Mouse (Mus musculus): ENCODE measurements around the gene Gmppa. TPM values are rescaled to one million over a fixed set of nuclear protein-coding genes. Genes with fewer than 3 reads are reported as not detected.

The Gmppa gene
- polyA plus RNA-seq, 1 experiment from 2014 or later = 74.1 TPM

GRCm38 (mm10) chr1:75458789-75459684 lies 23.3 kb downstream of the Gmppa start:
- H3K4me3 ChIP-seq = peak overlapping the region; percentile 28; the same call in 1 of the 2 replicates

GRCm38 (mm10) chr1:75460297-75460696 lies 24.6 kb downstream of the Gmppa start:
- H3K4me3 ChIP-seq = no peak overlapping the region
- 83% methylated on average over 7 of the region's 7 CpGs for WGBS
- peaks cover 44% of the 10 kb centered on the region for H3K27me3 ChIP-seq
- no peak overlapping the region for H3K27ac ChIP-seq
- no peak for ATAC-seq (ENCODE audit: low FRiP score)
- H3K9me3 ChIP-seq (replicated peaks) = no peaks in the 10 kb centered on the region
- H3K36me3 ChIP-seq = no peaks in the 10 kb centered on the region
- no peak overlapping the region for H3K4me2 ChIP-seq (replicated peaks)
- no peak overlapping the region for H3K9ac ChIP-seq
- H3K4me1 ChIP-seq = peaks cover 55% of the 10 kb centered on the region

More at GRCm38 (mm10) chr1:75458789-75459684, 23.3 kb downstream of the Gmppa start:
- Histone ChIP-seq H3K4me2 (replicated peaks) (peak overlapping the region; percentile 58), H3K27me3 (peaks cover 46% of the 10 kb centered on the region), H3K36me3 (no peaks in the 10 kb centered on the region), H3K9me3 (replicated peaks) (no peaks in the 10 kb centered on the region), H3K27ac (peak overlapping the region; percentile 74), H3K9ac (peak overlapping the region; percentile 45), H3K4me1 (peaks cover 60% of the 10 kb centered on the region)
- WGBS = 14% methylated on average over 23 of the region's 23 CpGs
- ATAC-seq (ENCODE audit: low FRiP score) = no peak

- Histone ChIP-seq H3K9ac (no peak overlapping the region), H3K27ac (no peak overlapping the region), H3K36me3 (no peaks in the 10 kb centered on the region), H3K27me3 (peaks cover 36% of the 10 kb centered on the region), H3K4me1 (peaks cover 36% of the 10 kb centered on the region), H3K9me3 (replicated peaks) (no peaks in the 10 kb centered on the region), H3K4me2 (replicated peaks) (no peak overlapping the region), H3K4me3 (no peak overlapping the region)
- ATAC-seq (ENCODE audit: low FRiP score) = no peak
- 0% methylated on average over 1 of the region's 1 CpGs for WGBS
These were observed 26.9 kb downstream of the Gmppa start for GRCm38 (mm10) chr1:75462636-75463035.

GRCm38 (mm10) chr1:75463652-75464204 lies 28.0 kb downstream of the Gmppa start:
- Histone ChIP-seq H3K9ac (0 out of 2 replicates have a peak overlapping the region, but pooled peaks have one; percentile 27), H3K4me2 (replicated peaks) (no peak overlapping the region), H3K36me3 (no peaks in the 10 kb centered on the region), H3K27me3 (peaks cover 35% of the 10 kb centered on the region), H3K4me1 (peaks cover 25% of the 10 kb centered on the region), H3K9me3 (replicated peaks) (no peaks in the 10 kb centered on the region), H3K27ac (peak overlapping the region; percentile 72), H3K4me3 (no peak overlapping the region)
- 78% methylated on average over 5 of the region's 5 CpGs for WGBS
- peak; percentile 44; the same call in 1 of the 2 replicates for ATAC-seq (ENCODE audit: low FRiP score)

- Histone ChIP-seq H3K4me3 (no peak overlapping the region), H3K9me3 (replicated peaks) (no peaks in the 10 kb centered on the region), H3K36me3 (peaks cover 6% of the 10 kb centered on the region; the same call in 1 of the 2 replicates), H3K4me1 (peaks cover 16% of the 10 kb centered on the region), H3K27me3 (peaks cover 32% of the 10 kb centered on the region; the same call in 1 of the 2 replicates), H3K4me2 (replicated peaks) (no peak overlapping the region), H3K9ac (no peak overlapping the region), H3K27ac (peak overlapping the region; percentile 18; the same call in 1 of the 2 replicates)
- ATAC-seq (ENCODE audit: low FRiP score) = peak; percentile 59
- 7% methylated on average over 14 of the region's 14 CpGs for WGBS
These were observed 31.6 kb downstream of the Gmppa start for GRCm38 (mm10) chr1:75467215-75467927.

- no peak overlapping the region for H3K27ac ChIP-seq
- no peak for ATAC-seq (ENCODE audit: low FRiP score)
- H3K9me3 ChIP-seq (replicated peaks) = no peaks in the 10 kb centered on the region
- 81% methylated on average over 17 of the region's 17 CpGs for WGBS
- no peak overlapping the region for H3K4me2 ChIP-seq (replicated peaks)
- H3K36me3 ChIP-seq = peaks cover 26% of the 10 kb centered on the region
- no peak overlapping the region for H3K9ac ChIP-seq
- no peak overlapping the region for H3K4me3 ChIP-seq
- peaks cover 15% of the 10 kb centered on the region for H3K4me1 ChIP-seq
- peaks cover 27% of the 10 kb centered on the region; the same call in 1 of the 2 replicates for H3K27me3 ChIP-seq
These were observed 33.6 kb downstream of the Gmppa start for GRCm38 (mm10) chr1:75469287-75469825.

- no peak overlapping the region for H3K9ac ChIP-seq
- WGBS = 93% methylated on average over 11 of the region's 11 CpGs
- H3K27me3 ChIP-seq = peaks cover 8% of the 10 kb centered on the region
- H3K4me3 ChIP-seq = no peak overlapping the region
- H3K4me1 ChIP-seq = peaks cover 39% of the 10 kb centered on the region
- no peak overlapping the region for H3K27ac ChIP-seq
- no peak overlapping the region for H3K4me2 ChIP-seq (replicated peaks)
- H3K9me3 ChIP-seq (replicated peaks) = no peaks in the 10 kb centered on the region
- ATAC-seq (ENCODE audit: low FRiP score) = no peak
- H3K36me3 ChIP-seq = peaks cover 46% of the 10 kb centered on the region
These were observed 40.7 kb downstream of the Gmppa start for GRCm38 (mm10) chr1:75476441-75476840.

- H3K4me1 ChIP-seq = peaks cover 39% of the 10 kb centered on the region
- peaks cover 42% of the 10 kb centered on the region for H3K36me3 ChIP-seq
- ATAC-seq (ENCODE audit: low FRiP score) = no peak
- H3K27ac ChIP-seq = no peak overlapping the region
- WGBS = 13% methylated on average over 35 of the region's 35 CpGs
- H3K4me2 ChIP-seq (replicated peaks) = peak overlapping the region; percentile 92
- peaks cover 15% of the 10 kb centered on the region for H3K27me3 ChIP-seq
- H3K4me3 ChIP-seq = peak overlapping the region; percentile 81
- H3K9me3 ChIP-seq (replicated peaks) = no peaks in the 10 kb centered on the region
- H3K9ac ChIP-seq = 0 out of 2 replicates have a peak overlapping the region, but pooled peaks have one; percentile 20
These were observed 41.7 kb downstream of the Gmppa start for GRCm38 (mm10) chr1:75477264-75477965.

- Histone ChIP-seq H3K9ac (peak overlapping the region; percentile 86; the same call in 1 of the 2 replicates), H3K4me1 (peaks cover 43% of the 10 kb centered on the region), H3K4me2 (replicated peaks) (peak overlapping the region; percentile 92), H3K27ac (no peak overlapping the region; the same call in 1 of the 2 replicates), H3K27me3 (peaks cover 20% of the 10 kb centered on the region), H3K36me3 (peaks cover 42% of the 10 kb centered on the region), H3K4me3 (peak overlapping the region; percentile 81), H3K9me3 (replicated peaks) (no peaks in the 10 kb centered on the region)
- 55% methylated on average over 3 of the region's 3 CpGs for WGBS
- ATAC-seq (ENCODE audit: low FRiP score) = no peak
These were observed 42.2 kb downstream of the Gmppa start for GRCm38 (mm10) chr1:75477966-75478290.

- Histone ChIP-seq H3K4me1 (peaks cover 43% of the 10 kb centered on the region), H3K27me3 (peaks cover 26% of the 10 kb centered on the region)
These were observed 42.8 kb downstream of the Gmppa start for GRCm38 (mm10) chr1:75478497-75478896.

GRCm38 (mm10) chr1:75478916-75479634 lies 43.3 kb downstream of the Gmppa start, which contains the start of the genes Chpf and Tmem198:
Gene Chpf, minus strand, starts transcription at chr1:75479307.
Gene Tmem198, plus strand, starts transcription at chr1:75479532.
- ATAC-seq (ENCODE audit: low FRiP score) = peak; percentile 92
- H3K27me3 ChIP-seq = peaks cover 32% of the 10 kb centered on the region

More at GRCm38 (mm10) chr1:75478497-75478896, 42.8 kb downstream of the Gmppa start:
- Histone ChIP-seq H3K4me2 (replicated peaks) (peak overlapping the region; percentile 92), H3K4me3 (peak overlapping the region; percentile 81), H3K9me3 (replicated peaks) (no peaks in the 10 kb centered on the region), H3K36me3 (peaks cover 37% of the 10 kb centered on the region), H3K9ac (peak overlapping the region; percentile 86), H3K27ac (peak overlapping the region; percentile 86)
- WGBS = 0% methylated on average over 15 of the region's 25 CpGs
- no peak; the same call in none of the 2 replicates for ATAC-seq (ENCODE audit: low FRiP score)

More at GRCm38 (mm10) chr1:75478916-75479634, 43.3 kb downstream of the Gmppa start, which contains the start of the genes Chpf and Tmem198:
- Histone ChIP-seq H3K9ac (peak within 1 kb of the TSS; percentile 86), H3K4me2 (replicated peaks) (peak within 1 kb of the TSS; percentile 92), H3K36me3 (peaks cover 32% of the 10 kb centered on the region), H3K9me3 (replicated peaks) (no peaks in the 10 kb centered on the region), H3K4me3 (peak within 1 kb of the TSS; percentile 81), H3K27ac (peak within 1 kb of the TSS; percentile 86), H3K4me1 (peaks cover 37% of the 10 kb centered on the region)
- under 1% methylated on average over 72 of the region's 76 CpGs for WGBS

Data from hindbrain, embryonic 12.5 days (tissue).